Mouse (Mus musculus) heart, adult 9 months (tissue): ENCODE results near the gene Jchain.
"Not testable (repeated sequence)": the region's sequence is repeated elsewhere in the genome, so short reads cannot be mapped to it uniquely, and the experiment has no call there.

Experiments
- DNase-seq, 2 experiments: peaks; one replicate each; pipeline ENCODE4 v3.0.0; 2022; ENCODE audit warnings: low spot score in 2 of 2

Jchain gene

GRCm38 (mm10) chr5:88527657-88528056 is at the start of gene Jchain:
Jchain (minus strand) TSS chr5:88527891.
- DNase-seq, result no peak

- DNase-seq, result no peak
These were observed 48.0 kb upstream of the Jchain start for GRCm38 (mm10) chr5:88575506-88576338.

GRCm38 (mm10) chr5:88574829-88575228 is 47.1 kb upstream of the Jchain start:
- DNase-seq, result no peak

GRCm38 (mm10) chr5:88569541-88569940 is 41.9 kb upstream of the Jchain start:
- no peak for DNase-seq

- DNase-seq, result no peak
These were observed 38.5 kb upstream of the Jchain start for GRCm38 (mm10) chr5:88566034-88566841.

- DNase-seq, result peak; percentile 76
These were observed 37.7 kb upstream of the Jchain start for GRCm38 (mm10) chr5:88565148-88566033.

- peak; percentile 85 to 88 for DNase-seq
These were observed 36.9 kb upstream of the Jchain start, which contains the start of gene Rufy3 for GRCm38 (mm10) chr5:88564501-88565147. Rufy3 (plus strand) TSS chr5:88565040.

- no peak for DNase-seq
These were observed 35.4 kb upstream of the Jchain start for GRCm38 (mm10) chr5:88562863-88563780.

GRCm38 (mm10) chr5:88561080-88561814 is 33.6 kb upstream of the Jchain start:
- DNase-seq, result no peak

- DNase-seq, result no peak
These were observed 31.3 kb upstream of the Jchain start for GRCm38 (mm10) chr5:88558991-88559390.

- peak; percentile 87 to 95 for DNase-seq
These were observed 26.6 kb upstream of the Jchain start, which contains the start of gene Utp3 for GRCm38 (mm10) chr5:88554086-88554886. Utp3 (plus strand) TSS chr5:88554462.

GRCm38 (mm10) chr5:88553271-88554085 is 25.8 kb upstream of the Jchain start:
- no peak for DNase-seq

- DNase-seq, result no peak
These were observed 17.8 kb upstream of the Jchain start for GRCm38 (mm10) chr5:88545536-88545935.

GRCm38 (mm10) chr5:88544411-88544810 is 16.7 kb upstream of the Jchain start:
- DNase-seq, result not testable (repeated sequence)

GRCm38 (mm10) chr5:88542651-88543282 is 15.1 kb upstream of the Jchain start:
- DNase-seq, result no peak

GRCm38 (mm10) chr5:88540845-88541244 is 13.2 kb upstream of the Jchain start:
- no peak for DNase-seq

GRCm38 (mm10) chr5:88534697-88535096 is 7.0 kb upstream of the Jchain start:
- no peak for DNase-seq
